Mouse (Mus musculus) midbrain, embryonic 16.5 days (tissue): ENCODE results near the gene Ubox5. TPM values are rescaled to one million over a fixed set of nuclear protein-coding genes. Genes with fewer than 3 reads are reported as not detected.

Experiments
- ATAC-seq: fragments of 200-750 bp; cut with Nextera tagmentation; 2 replicates; pipeline ENCODE4 v1.8.0; 2017; ENCODE audit warnings: moderate TSS enrichment
- H3K27ac ChIP-seq: fragments of 300-500 bp; sonication (generic); 2 replicates; pipeline ENCODE4 v1.5.1; 2014; ENCODE audit warnings: mild to moderate bottlenecking, low read length, mixed read lengths
- H3K27me3 ChIP-seq: fragments of 300-500 bp; sonication (generic); 2 replicates; pipeline ENCODE4 v1.6.1; 2014; ENCODE audit warnings: low read depth, low read length, mixed read lengths; ENCODE audit not compliant: control insufficient read depth, insufficient read depth
- H3K36me3 ChIP-seq: fragments of 300-500 bp; sonication (generic); 2 replicates; pipeline ENCODE4 v1.6.1; 2014; ENCODE audit warnings: mild to moderate bottlenecking, low read length, moderate library complexity, mixed read lengths; ENCODE audit not compliant: control insufficient read depth, insufficient read depth
- H3K4me1 ChIP-seq: fragments of 300-500 bp; sonication (generic); 2 replicates; pipeline ENCODE4 v1.6.1; 2014; ENCODE audit warnings: mild to moderate bottlenecking, low read length, mixed read lengths; ENCODE audit not compliant: control insufficient read depth, insufficient read depth
- H3K4me2 ChIP-seq: fragments of 300-500 bp; sonication (generic); 2 replicates; pipeline ENCODE4 v1.6.1; 2014; ENCODE audit warnings: mild to moderate bottlenecking, low read length, mixed read lengths
- H3K4me3 ChIP-seq: fragments of 300-500 bp; sonication (generic); 2 replicates; pipeline ENCODE4 v1.5.1; 2014; ENCODE audit warnings: low read depth, mild to moderate bottlenecking, low read length, moderate library complexity, mixed read lengths
- H3K9ac ChIP-seq: fragments of 300-500 bp; sonication (generic); 2 replicates; pipeline ENCODE4 v1.6.1; 2014; ENCODE audit warnings: low read depth, low read length, mixed read lengths
- H3K9me3 ChIP-seq: fragments of 300-500 bp; sonication (generic); replicated peaks from 2 replicates; pipeline ENCODE4 v1.6.1; 2014; ENCODE audit warnings: mild to moderate bottlenecking, low read length, mixed read lengths; ENCODE audit not compliant: control insufficient read depth, poor library complexity, severe bottlenecking
- WGBS: fragments of 180-500 bp; shearing (Covaris S2); extraction: QIAGEN DNeasy Blood & Tissue Kit; methylation state at CpG from one replicate; pipeline ENCODE4 v1.1.7; 2014; 5-methylcytosine and 5-hydroxymethylcytosine counted together
- polyA plus RNA-seq: library from polyadenylated mRNA; unstranded; fragments of >200 nt; fragmentation: Nextera tagmentation; extraction: Ambion mirVana; gene quantifications from 2 replicates; pipeline ENCODE4 v1.2.1, GENCODE M21; 2015

Gene Ubox5
- polyA plus RNA-seq, 1 experiment from 2014 or later, result 8.4 TPM

GRCm38 (mm10) chr2:130639276-130639675, 9.4 kb upstream of the Ubox5 start:
- H3K36me3 ChIP-seq, result peaks cover 14% of the 10 kb centered on the region
- no peak overlapping the region for H3K4me3 ChIP-seq
- ATAC-seq, result no peak
- 82% methylated on average over 6 of the region's 6 CpGs for WGBS
- H3K27ac ChIP-seq, result no peak overlapping the region
- no peaks in the 10 kb centered on the region for H3K9me3 ChIP-seq
- H3K27me3 ChIP-seq, result peaks cover 37% of the 10 kb centered on the region
- no peak overlapping the region for H3K9ac ChIP-seq
- peaks cover 20% of the 10 kb centered on the region; the same call in 1 of the 2 replicates for H3K4me1 ChIP-seq
- H3K4me2 ChIP-seq, result no peak overlapping the region

- H3K9me3 ChIP-seq, result no peaks in the 10 kb centered on the region
- WGBS, result 36% methylated on average over 16 of the region's 16 CpGs
- no peak overlapping the region for H3K27ac ChIP-seq
- H3K9ac ChIP-seq, result no peak overlapping the region
- H3K36me3 ChIP-seq, result peaks cover 14% of the 10 kb centered on the region
- peaks cover 19% of the 10 kb centered on the region; the same call in 1 of the 2 replicates for H3K4me1 ChIP-seq
- no peak overlapping the region for H3K4me3 ChIP-seq
- ATAC-seq, result no peak
- H3K4me2 ChIP-seq, result no peak overlapping the region
- H3K27me3 ChIP-seq, result peaks cover 37% of the 10 kb centered on the region
Measured at GRCm38 (mm10) chr2:130638101-130638611, 8.3 kb upstream of the Ubox5 start.

GRCm38 (mm10) chr2:130635847-130636246, 6.0 kb upstream of the Ubox5 start:
- no peak overlapping the region for H3K4me3 ChIP-seq
- WGBS, result 19% methylated on average over 21 of the region's 21 CpGs
- H3K4me1 ChIP-seq, result peaks cover 8% of the 10 kb centered on the region; the same call in 1 of the 2 replicates
- H3K9ac ChIP-seq, result 0 out of 2 replicates have a peak overlapping the region, but pooled peaks have one; percentile 14
- H3K36me3 ChIP-seq, result peaks cover 14% of the 10 kb centered on the region
- H3K4me2 ChIP-seq, result no peak overlapping the region
- H3K9me3 ChIP-seq, result no peaks in the 10 kb centered on the region
- H3K27me3 ChIP-seq, result peaks cover 37% of the 10 kb centered on the region
- no peak for ATAC-seq
- no peak overlapping the region for H3K27ac ChIP-seq

- 0 out of 2 replicates have a peak overlapping the region, but pooled peaks have one; percentile 16 for H3K4me3 ChIP-seq
- H3K4me1 ChIP-seq, result peaks cover 8% of the 10 kb centered on the region; the same call in 1 of the 2 replicates
- H3K9ac ChIP-seq, result peak overlapping the region; percentile 44; the same call in 1 of the 2 replicates
- peaks cover 14% of the 10 kb centered on the region for H3K36me3 ChIP-seq
- no peaks in the 10 kb centered on the region for H3K9me3 ChIP-seq
- peaks cover 37% of the 10 kb centered on the region for H3K27me3 ChIP-seq
- H3K4me2 ChIP-seq, result peak overlapping the region; percentile 29
- no peak overlapping the region for H3K27ac ChIP-seq
- no peak for ATAC-seq
- WGBS, result 7% methylated on average over 38 of the region's 38 CpGs
Measured at GRCm38 (mm10) chr2:130634739-130635411, 5.0 kb upstream of the Ubox5 start.

GRCm38 (mm10) chr2:130634006-130634738, 4.3 kb upstream of the Ubox5 start:
- peaks cover 9% of the 10 kb centered on the region for H3K4me1 ChIP-seq
- H3K27ac ChIP-seq, result no peak overlapping the region
- no peak overlapping the region for H3K4me3 ChIP-seq
- no peaks in the 10 kb centered on the region for H3K9me3 ChIP-seq
- peaks cover 36% of the 10 kb centered on the region for H3K27me3 ChIP-seq
- H3K36me3 ChIP-seq, result peaks cover 14% of the 10 kb centered on the region
- WGBS, result 10% methylated on average over 13 of the region's 14 CpGs
- peak overlapping the region; percentile 29; the same call in 1 of the 2 replicates for H3K4me2 ChIP-seq
- H3K9ac ChIP-seq, result no peak overlapping the region
- peak; percentile 10; the same call in 1 of the 2 replicates for ATAC-seq

- Histone ChIP-seq H3K4me3 (no peak overlapping the region), H3K4me2 (no peak overlapping the region), H3K4me1 (peaks cover 20% of the 10 kb centered on the region), H3K27me3 (peaks cover 33% of the 10 kb centered on the region), H3K27ac (no peak overlapping the region), H3K9ac (no peak overlapping the region), H3K9me3 (no peaks in the 10 kb centered on the region), H3K36me3 (peaks cover 14% of the 10 kb centered on the region)
- 32% methylated on average over 5 of the region's 5 CpGs for WGBS
- ATAC-seq, result no peak
Measured at GRCm38 (mm10) chr2:130632887-130633675, 3.2 kb upstream of the Ubox5 start.

GRCm38 (mm10) chr2:130632416-130632815, 2.6 kb upstream of the Ubox5 start:
- H3K4me2 ChIP-seq, result no peak overlapping the region
- no peak overlapping the region for H3K9ac ChIP-seq
- H3K27ac ChIP-seq, result no peak overlapping the region
- no peak overlapping the region for H3K4me3 ChIP-seq
- peaks cover 27% of the 10 kb centered on the region for H3K27me3 ChIP-seq
- H3K36me3 ChIP-seq, result peaks cover 14% of the 10 kb centered on the region
- peaks cover 21% of the 10 kb centered on the region for H3K4me1 ChIP-seq
- no peaks in the 10 kb centered on the region for H3K9me3 ChIP-seq
- WGBS, result 42% methylated on average over 1 of the region's 1 CpGs
- no peak for ATAC-seq

GRCm38 (mm10) chr2:130629080-130629838, 579 bp downstream of the Ubox5 start:
- Histone ChIP-seq H3K4me1 (peaks cover 12% of the 10 kb centered on the region), H3K9ac (peak overlapping the region; percentile 83), H3K4me2 (peak overlapping the region; percentile 95), H3K9me3 (no peaks in the 10 kb centered on the region), H3K27me3 (no peaks in the 10 kb centered on the region; the same call in none of the 2 replicates), H3K4me3 (peak overlapping the region; percentile 71), H3K27ac (peak overlapping the region; percentile 58; the same call in 1 of the 2 replicates), H3K36me3 (peaks cover 3% of the 10 kb centered on the region; the same call in 1 of the 2 replicates)
- ATAC-seq, result peak; percentile 63
- WGBS, result 3% methylated on average over 37 of the region's 37 CpGs
